Mouse (Mus musculus) kidney, postnatal 10 days (tissue): ENCODE results near the gene Upk1b.
"Not testable (repeated sequence)": the region's sequence is repeated elsewhere in the genome, so short reads cannot be mapped to it uniquely, and the experiment has no call there.

Experiments used
- DNase-seq: peaks from one replicate; pipeline ENCODE4 v3.0.0; 2021; ENCODE audit warnings: mixed read lengths

The Upk1b gene

DNA sequence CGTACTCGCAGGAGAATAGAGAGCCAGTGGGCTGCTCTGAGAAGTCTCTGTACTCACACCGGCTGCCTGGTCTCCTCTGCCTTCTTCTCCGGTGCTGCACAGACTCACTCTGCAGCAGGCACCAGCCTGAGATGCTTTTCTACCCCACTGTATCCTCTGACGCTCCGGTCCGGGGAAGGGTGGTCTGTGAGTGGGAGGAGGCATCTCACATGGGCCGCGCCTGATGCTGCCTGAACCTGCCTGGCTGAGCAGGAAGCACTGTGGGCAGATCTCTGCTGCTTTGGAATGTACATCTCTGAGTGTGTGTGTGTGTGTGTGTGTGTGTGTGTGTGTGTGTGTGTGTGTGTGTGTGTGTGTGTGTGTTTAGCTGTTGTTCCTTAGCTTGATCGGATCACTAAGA is at the start of gene Upk1b:
Gene Upk1b (minus strand): TSS at position 238 of the 400 bp plus-strand sequence.
- no peak for DNase-seq

- DNase-seq = no peak
Measured at GRCm38 (mm10) chr16:38828649-38829048, 28.5 kb upstream of the Upk1b start, which contains the start of gene 4930435E12Rik. TSS of gene 4930435E12Rik (minus strand) at chr16:38828749.

- DNase-seq = peak; percentile 84
Measured at GRCm38 (mm10) chr16:38812521-38812920, 12.4 kb upstream of the Upk1b start.

DNA sequence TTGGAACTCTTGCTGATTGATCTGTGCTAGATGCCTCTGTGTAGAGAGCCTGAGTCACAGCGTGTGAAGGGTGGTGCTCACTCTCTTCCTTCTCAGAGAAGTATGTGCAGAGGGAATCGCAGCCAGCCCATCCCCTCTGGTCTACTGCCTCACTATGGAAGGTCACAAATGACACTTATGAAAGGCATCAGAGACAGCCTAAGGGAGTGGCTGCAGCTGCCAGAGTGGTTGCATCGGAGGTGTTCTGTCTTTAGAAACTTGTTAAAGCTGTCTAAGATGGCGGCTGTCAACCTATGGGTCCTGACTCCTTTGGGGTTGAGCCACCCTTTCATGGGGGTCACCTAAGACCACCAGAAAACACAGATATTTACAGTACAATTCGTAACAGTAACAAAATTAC is 10.1 kb upstream of the Upk1b start:
- no peak for DNase-seq

DNA sequence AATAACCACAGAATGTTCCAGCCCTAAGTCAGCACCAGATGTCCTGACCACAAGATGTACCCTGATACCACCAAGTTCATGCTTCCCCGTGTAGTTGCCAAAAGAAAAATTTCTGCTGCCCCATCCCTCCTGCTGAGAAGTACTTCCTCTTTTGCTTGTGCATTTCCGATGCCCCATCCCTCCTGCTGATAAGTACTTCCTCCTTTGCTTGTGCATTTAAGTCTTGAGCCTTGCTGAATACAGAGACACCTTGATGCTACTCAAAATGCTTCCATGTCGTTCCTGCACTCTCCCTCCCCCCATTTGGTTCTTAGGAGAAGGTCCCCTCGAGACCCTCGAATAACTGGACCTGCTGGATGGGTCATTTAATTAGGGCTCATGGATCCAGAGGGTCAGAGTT is 7.7 kb upstream of the Upk1b start:
- DNase-seq = not testable (repeated sequence)

DNA sequence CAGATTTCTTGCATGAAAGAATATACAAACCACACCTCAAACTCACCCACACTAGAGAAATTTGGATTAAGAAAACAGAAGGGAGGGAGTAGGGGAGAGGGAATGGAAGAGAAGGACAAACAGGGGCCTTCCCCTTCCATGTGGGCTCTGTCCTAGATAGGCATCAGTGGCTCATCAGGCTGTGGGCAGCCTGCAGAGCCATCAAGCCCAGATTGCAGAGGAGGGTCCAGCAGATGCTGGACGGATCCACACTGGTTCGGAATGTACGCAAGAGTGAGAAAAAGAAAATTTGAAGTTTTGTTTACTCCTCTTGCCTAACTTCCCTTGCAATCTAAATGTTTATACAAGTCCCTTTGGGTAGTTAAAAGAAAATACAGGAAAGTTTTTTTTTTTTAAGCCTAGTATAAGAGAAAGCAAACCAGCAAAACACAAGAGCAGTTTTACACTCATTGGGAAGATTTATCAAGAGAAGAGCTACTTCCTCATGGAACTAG is 1.1 kb downstream of the Upk1b start:
- DNase-seq = no peak

GRCm38 (mm10) chr16:38793120-38793519 is 7.0 kb downstream of the Upk1b start:
- DNase-seq = no peak

GRCm38 (mm10) chr16:38789966-38790365 is 10.2 kb downstream of the Upk1b start:
- DNase-seq = no peak

DNA sequence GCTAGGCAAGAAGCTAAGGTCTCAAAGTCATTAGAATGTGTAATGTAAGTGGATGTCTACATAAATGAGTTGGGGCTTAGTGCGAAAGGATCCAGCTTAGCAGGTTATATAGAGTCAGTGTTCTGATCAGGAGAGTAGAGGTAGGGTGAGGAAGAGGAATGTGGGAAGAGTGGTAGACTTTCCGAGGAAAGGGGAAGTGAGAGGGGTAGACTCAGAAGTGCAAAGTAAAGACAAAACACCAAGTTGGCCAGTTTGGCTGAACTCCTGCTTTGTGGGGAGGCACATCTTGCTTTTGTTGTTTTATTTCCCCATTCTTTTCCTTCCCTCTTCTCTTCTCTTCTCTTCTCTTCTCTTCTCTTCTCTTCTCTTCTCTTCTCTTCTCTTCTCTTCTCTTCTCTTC is 11.1 kb downstream of the Upk1b start:
- no peak for DNase-seq

GRCm38 (mm10) chr16:38785301-38785700 is 14.8 kb downstream of the Upk1b start:
- DNase-seq = no peak

- no peak for DNase-seq
Measured at GRCm38 (mm10) chr16:38782524-38783067, 17.5 kb downstream of the Upk1b start.

DNA sequence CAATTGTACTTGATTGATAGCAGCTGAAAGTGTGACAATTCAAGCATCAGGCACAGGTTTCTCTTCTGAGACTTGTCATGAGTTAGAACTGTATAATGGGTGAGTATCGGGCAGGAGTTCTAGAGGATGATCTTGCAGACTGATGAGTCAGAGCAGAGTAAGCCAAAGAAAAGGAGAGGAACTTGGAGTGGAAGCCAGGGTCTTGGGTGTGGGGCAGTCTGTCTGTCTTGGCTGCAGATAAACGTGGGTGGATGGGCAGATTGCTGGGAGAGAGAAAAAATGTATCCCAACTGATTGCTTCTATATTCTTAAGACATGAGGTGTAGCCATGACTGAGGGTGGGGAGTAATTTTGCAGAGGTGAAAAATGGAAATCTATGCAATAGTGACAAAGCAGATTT is 18.2 kb downstream of the Upk1b start:
- no peak for DNase-seq

- DNase-seq = no peak
Measured at GRCm38 (mm10) chr16:38780960-38781572, 19.1 kb downstream of the Upk1b start.

- no peak for DNase-seq
Measured at GRCm38 (mm10) chr16:38776342-38776741, 23.8 kb downstream of the Upk1b start.

DNA sequence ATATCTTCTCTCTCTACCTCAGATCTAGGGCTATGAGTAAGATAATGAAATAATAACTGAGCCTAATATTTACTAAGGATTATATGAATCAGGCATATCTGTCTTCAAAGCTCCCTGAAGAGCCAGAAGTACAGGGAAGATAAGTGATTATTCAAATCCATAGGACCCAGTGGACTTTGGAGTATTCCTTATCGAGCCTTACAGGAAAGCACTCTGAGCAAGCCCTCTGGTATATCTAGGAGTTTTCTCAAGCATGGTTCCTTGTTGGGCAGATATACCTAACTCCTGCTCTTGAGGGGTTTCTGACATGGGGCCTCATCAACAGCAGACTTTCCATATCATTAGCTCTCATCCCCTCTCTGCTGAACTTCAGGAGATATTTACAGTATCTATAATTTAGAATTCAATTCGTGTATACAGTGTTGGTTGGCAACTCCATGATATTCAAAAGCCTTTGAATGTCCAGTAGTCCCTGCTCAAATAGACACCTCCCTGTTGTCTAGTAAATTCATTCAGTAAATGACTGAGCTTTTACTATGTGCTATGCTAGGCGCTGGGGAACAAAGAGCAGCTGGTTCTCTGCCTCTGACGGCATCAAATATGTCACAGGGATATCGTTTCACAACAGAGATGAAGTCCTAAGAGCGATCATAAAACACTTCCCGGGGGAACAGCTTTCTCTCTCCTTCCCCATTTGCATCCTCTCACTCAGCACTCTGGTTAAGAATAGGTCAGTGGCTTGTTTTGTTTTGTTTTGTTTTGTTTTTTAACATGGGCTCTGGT is 25.0 kb downstream of the Upk1b start:
- no peak for DNase-seq

DNA sequence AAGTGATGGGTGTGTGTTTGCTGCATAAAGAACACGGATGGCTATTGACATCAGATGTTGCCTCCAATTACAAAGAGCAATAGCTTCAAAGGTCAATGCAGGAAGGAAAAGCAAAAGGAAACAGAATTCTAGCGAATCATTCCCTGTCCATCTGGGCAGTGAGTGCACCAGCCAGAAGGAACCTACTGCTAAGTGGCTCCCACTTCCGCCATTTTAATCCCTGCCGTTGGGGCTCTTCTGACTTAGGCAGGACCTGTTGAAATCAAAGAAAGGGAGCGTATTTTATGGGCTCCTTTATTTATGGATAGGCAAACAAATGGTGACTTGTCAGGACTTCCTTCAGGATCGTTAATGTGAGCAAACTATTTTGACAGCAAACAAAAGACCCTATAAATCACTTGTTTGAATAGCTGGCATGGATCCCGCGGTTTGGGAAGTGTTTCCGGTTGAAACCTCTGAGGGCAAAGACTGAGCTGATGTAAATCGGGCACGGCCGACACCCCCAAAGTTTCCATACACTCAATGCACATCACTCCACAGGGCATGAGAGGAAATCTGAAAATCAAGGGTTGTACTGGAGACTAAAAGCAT is 27.1 kb downstream of the Upk1b start:
- peak; percentile 47 for DNase-seq

DNA sequence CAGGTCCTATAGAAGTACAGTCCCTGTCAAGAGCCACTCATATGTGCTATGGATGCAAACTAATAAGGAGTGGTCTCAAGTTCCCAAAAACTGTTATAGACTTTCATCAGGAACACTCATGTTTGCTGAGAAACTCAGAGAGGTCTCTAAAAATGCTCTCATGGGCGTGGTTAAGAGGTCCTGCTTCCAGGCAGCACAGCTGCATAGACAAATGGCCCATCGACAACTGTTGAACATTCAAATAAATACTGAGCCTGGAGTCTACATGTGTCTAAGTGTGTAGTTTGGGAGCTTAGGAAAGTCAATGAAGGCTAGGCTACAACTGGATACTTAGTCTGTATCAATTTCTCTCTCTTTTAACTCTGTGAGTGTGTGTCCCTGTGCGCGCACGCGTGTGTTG is 29.0 kb downstream of the Upk1b start:
- DNase-seq = no peak

DNA sequence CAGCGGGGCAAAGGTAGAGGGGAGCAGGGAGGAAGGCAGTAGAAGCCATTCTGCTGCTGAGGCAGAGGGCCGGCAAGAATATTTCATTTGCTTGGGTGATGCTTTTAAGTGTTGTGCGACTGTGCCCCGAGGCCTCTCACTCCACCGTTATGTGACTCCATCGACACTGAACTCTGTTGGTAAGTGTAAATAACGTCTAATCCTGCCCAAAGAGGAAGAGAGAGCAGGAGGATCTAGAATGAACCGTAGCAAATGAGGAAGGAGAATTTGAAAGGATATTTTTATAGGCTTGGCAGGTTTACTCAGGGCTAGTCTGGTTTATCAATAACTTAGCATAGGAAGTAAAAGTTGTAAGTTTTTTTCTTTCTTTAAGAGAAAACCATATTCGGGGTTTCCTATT is 30.6 kb downstream of the Upk1b start:
- DNase-seq = no peak

DNA sequence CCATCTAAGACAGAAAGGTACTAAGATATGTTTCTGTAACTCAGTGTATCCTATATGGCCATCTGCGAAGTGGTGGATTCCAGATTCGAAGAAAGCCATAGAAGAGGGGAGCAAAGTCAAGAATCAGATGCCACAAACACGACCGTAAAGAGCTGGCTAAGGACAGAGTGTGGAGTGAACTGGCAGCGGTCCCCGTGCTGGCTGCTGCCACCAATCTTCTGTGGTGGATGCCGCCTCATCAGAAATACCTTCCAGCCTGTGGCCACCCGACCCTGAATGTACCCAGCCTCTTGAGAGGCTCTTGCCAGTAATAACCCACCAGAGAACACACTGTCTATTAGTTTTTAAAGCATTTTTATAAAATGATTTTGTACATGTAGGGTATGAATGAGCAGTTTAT is 31.7 kb downstream of the Upk1b start:
- DNase-seq = no peak

GRCm38 (mm10) chr16:38767761-38768160 is 32.4 kb downstream of the Upk1b start:
- DNase-seq = no peak

GRCm38 (mm10) chr16:38766671-38767070 is 33.5 kb downstream of the Upk1b start:
- DNase-seq = no peak

DNA sequence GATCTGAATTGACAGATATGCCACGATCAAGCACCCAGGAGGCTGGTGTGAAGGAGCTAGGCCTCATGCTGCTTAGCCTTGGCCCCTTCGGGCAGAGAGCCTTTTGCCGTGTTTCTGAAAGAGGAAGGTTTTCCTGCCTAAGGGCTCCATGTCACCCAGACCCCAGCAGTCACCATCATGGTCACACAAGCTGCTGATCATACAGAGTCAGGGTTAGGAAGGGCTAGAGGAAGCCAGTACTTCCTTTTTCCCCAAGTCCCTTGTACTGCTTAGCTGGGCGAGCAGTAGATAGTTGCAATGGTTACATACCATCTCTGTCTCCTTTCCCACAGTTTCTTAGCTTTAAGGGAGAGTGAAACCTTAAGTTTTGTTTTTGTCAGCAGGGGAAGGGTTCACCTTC is 36.6 kb downstream of the Upk1b start:
- no peak for DNase-seq

DNA sequence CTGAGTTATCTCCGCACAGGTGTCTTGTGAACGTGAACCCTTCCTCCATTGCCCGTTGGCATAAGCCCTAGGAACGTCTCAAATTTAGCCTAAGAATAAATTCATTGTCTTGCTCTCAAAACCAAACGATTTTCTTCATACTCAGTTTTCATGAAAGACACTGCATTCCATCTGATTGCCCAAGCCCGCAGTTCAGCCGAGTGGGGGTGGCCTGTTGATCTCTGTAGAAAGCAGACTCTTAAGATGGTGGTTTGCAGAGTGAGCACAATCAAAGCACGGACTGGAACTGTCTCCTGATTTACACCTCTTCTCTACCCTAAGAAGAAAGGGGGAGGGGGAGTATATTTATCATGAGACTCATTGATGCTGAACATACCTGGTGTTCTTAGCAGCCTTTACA is 37.7 kb downstream of the Upk1b start:
- no peak for DNase-seq

GRCm38 (mm10) chr16:38761972-38762371 is 38.2 kb downstream of the Upk1b start:
- DNase-seq = no peak
